Mouse (Mus musculus): ENCODE measurements around the gene Pitpnb. TPM values are rescaled to one million over a fixed set of nuclear protein-coding genes. Genes with fewer than 3 reads are reported as not detected.

Gene Pitpnb
- polyA plus RNA-seq, 1 experiment from 2014 or later = 81.0 TPM

- Histone ChIP-seq H3K4me3 (ENCODE audit: low read depth, low read length) (no peak overlapping the region), H3K9ac (ENCODE audit: low read depth, low read length) (no peak overlapping the region), H3K4me1 (replicated peaks; ENCODE audit: control insufficient read depth, insufficient read depth, low read length) (no peaks in the 10 kb centered on the region; the same call in 1 of the 2 replicates), H3K27ac (ENCODE audit: low read depth, low read length) (no peak overlapping the region), H3K9me3 (ENCODE audit: control insufficient read depth, low read length) (no peaks in the 10 kb centered on the region), H3K27me3 (replicated peaks; ENCODE audit: control insufficient read depth, insufficient read depth, low read length) (no peaks in the 10 kb centered on the region), H3K36me3 (ENCODE audit: control insufficient read depth, insufficient read depth, low read length) (peaks cover 27% of the 10 kb centered on the region), H3K4me2 (no peak overlapping the region)
- 83% methylated on average over 7 of the region's 7 CpGs for WGBS
- no peak for DNase-seq (ENCODE audit: low spot score)
- no peak for ATAC-seq (replicated peaks; ENCODE audit: low FRiP score)
Observed at GRCm38 (mm10) chr5:111361846-111362245, 31.3 kb downstream of the Pitpnb start.

- Histone ChIP-seq H3K9me3 (ENCODE audit: control insufficient read depth, low read length) (no peaks in the 10 kb centered on the region), H3K4me3 (ENCODE audit: low read depth, low read length) (no peak overlapping the region), H3K9ac (ENCODE audit: low read depth, low read length) (no peak overlapping the region), H3K4me1 (replicated peaks; ENCODE audit: control insufficient read depth, insufficient read depth, low read length) (no peaks in the 10 kb centered on the region; the same call in 1 of the 2 replicates), H3K36me3 (ENCODE audit: control insufficient read depth, insufficient read depth, low read length) (peaks cover 24% of the 10 kb centered on the region; the same call in 1 of the 2 replicates), H3K27me3 (replicated peaks; ENCODE audit: control insufficient read depth, insufficient read depth, low read length) (no peaks in the 10 kb centered on the region), H3K4me2 (no peak overlapping the region), H3K27ac (ENCODE audit: low read depth, low read length) (no peak overlapping the region)
- DNase-seq (ENCODE audit: low spot score) = no peak
- no peak for ATAC-seq (replicated peaks; ENCODE audit: low FRiP score)
- WGBS = 78% methylated on average over 6 of the region's 6 CpGs
Observed at GRCm38 (mm10) chr5:111363446-111364062, 33.0 kb downstream of the Pitpnb start.

- Histone ChIP-seq H3K9me3 (ENCODE audit: control insufficient read depth, low read length) (no peaks in the 10 kb centered on the region), H3K4me2 (no peak overlapping the region), H3K9ac (ENCODE audit: low read depth, low read length) (no peak overlapping the region), H3K27me3 (replicated peaks; ENCODE audit: control insufficient read depth, insufficient read depth, low read length) (no peaks in the 10 kb centered on the region), H3K27ac (ENCODE audit: low read depth, low read length) (no peak overlapping the region), H3K36me3 (ENCODE audit: control insufficient read depth, insufficient read depth, low read length) (peaks cover 23% of the 10 kb centered on the region; the same call in 1 of the 2 replicates), H3K4me1 (replicated peaks; ENCODE audit: control insufficient read depth, insufficient read depth, low read length) (no peaks in the 10 kb centered on the region), H3K4me3 (ENCODE audit: low read depth, low read length) (no peak overlapping the region)
- DNase-seq (ENCODE audit: low spot score) (no peak), ATAC-seq (replicated peaks; ENCODE audit: low FRiP score) (no peak)
- WGBS = 49% methylated on average over 3 of the region's 3 CpGs
Observed at GRCm38 (mm10) chr5:111364533-111364932, 34.0 kb downstream of the Pitpnb start.

- ATAC-seq (replicated peaks; ENCODE audit: low FRiP score) (no peak), DNase-seq (ENCODE audit: low spot score) (no peak)
- Histone ChIP-seq H3K9ac (ENCODE audit: low read depth, low read length) (no peak overlapping the region), H3K36me3 (ENCODE audit: control insufficient read depth, insufficient read depth, low read length) (peaks cover 20% of the 10 kb centered on the region; the same call in 1 of the 2 replicates), H3K27me3 (replicated peaks; ENCODE audit: control insufficient read depth, insufficient read depth, low read length) (no peaks in the 10 kb centered on the region), H3K4me1 (replicated peaks; ENCODE audit: control insufficient read depth, insufficient read depth, low read length) (no peaks in the 10 kb centered on the region), H3K9me3 (ENCODE audit: control insufficient read depth, low read length) (no peaks in the 10 kb centered on the region), H3K27ac (ENCODE audit: low read depth, low read length) (no peak overlapping the region), H3K4me2 (no peak overlapping the region), H3K4me3 (ENCODE audit: low read depth, low read length) (no peak overlapping the region)
- WGBS = 87% methylated on average over 5 of the region's 5 CpGs
Observed at GRCm38 (mm10) chr5:111366140-111366539, 35.6 kb downstream of the Pitpnb start.

GRCm38 (mm10) chr5:111367937-111368517, 37.5 kb downstream of the Pitpnb start:
- H3K9me3 ChIP-seq (ENCODE audit: control insufficient read depth, low read length) = no peaks in the 10 kb centered on the region
- no peak overlapping the region for H3K9ac ChIP-seq (ENCODE audit: low read depth, low read length)
- ATAC-seq (replicated peaks; ENCODE audit: low FRiP score) = no peak
- peaks cover 25% of the 10 kb centered on the region; the same call in 1 of the 2 replicates for H3K36me3 ChIP-seq (ENCODE audit: control insufficient read depth, insufficient read depth, low read length)
- H3K27me3 ChIP-seq (replicated peaks; ENCODE audit: control insufficient read depth, insufficient read depth, low read length) = no peaks in the 10 kb centered on the region
- H3K27ac ChIP-seq (ENCODE audit: low read depth, low read length) = no peak overlapping the region
- no peak overlapping the region for H3K4me3 ChIP-seq (ENCODE audit: low read depth, low read length)
- H3K4me1 ChIP-seq (replicated peaks; ENCODE audit: control insufficient read depth, insufficient read depth, low read length) = no peaks in the 10 kb centered on the region
- WGBS = 93% methylated on average over 11 of the region's 11 CpGs
- H3K4me2 ChIP-seq = no peak overlapping the region
- DNase-seq (ENCODE audit: low spot score) = no peak

GRCm38 (mm10) chr5:111368576-111368975, 38.0 kb downstream of the Pitpnb start:
- Histone ChIP-seq H3K4me1 (replicated peaks; ENCODE audit: control insufficient read depth, insufficient read depth, low read length) (no peaks in the 10 kb centered on the region), H3K27me3 (replicated peaks; ENCODE audit: control insufficient read depth, insufficient read depth, low read length) (no peaks in the 10 kb centered on the region), H3K9ac (ENCODE audit: low read depth, low read length) (no peak overlapping the region), H3K9me3 (ENCODE audit: control insufficient read depth, low read length) (no peaks in the 10 kb centered on the region), H3K4me3 (ENCODE audit: low read depth, low read length) (no peak overlapping the region), H3K36me3 (ENCODE audit: control insufficient read depth, insufficient read depth, low read length) (peaks cover 29% of the 10 kb centered on the region; the same call in 1 of the 2 replicates), H3K4me2 (no peak overlapping the region), H3K27ac (ENCODE audit: low read depth, low read length) (no peak overlapping the region)
- ATAC-seq (replicated peaks; ENCODE audit: low FRiP score) (no peak), DNase-seq (ENCODE audit: low spot score) (no peak)
- WGBS = 93% methylated on average over 5 of the region's 5 CpGs

- Histone ChIP-seq H3K36me3 (ENCODE audit: control insufficient read depth, insufficient read depth, low read length) (peaks cover 36% of the 10 kb centered on the region), H3K4me1 (replicated peaks; ENCODE audit: control insufficient read depth, insufficient read depth, low read length) (0 out of 2 replicates have a peak, but pooled peaks cover 2% of the 10 kb centered on the region), H3K27me3 (replicated peaks; ENCODE audit: control insufficient read depth, insufficient read depth, low read length) (no peaks in the 10 kb centered on the region), H3K4me3 (ENCODE audit: low read depth, low read length) (no peak overlapping the region), H3K9ac (ENCODE audit: low read depth, low read length) (no peak overlapping the region), H3K27ac (ENCODE audit: low read depth, low read length) (no peak overlapping the region), H3K9me3 (ENCODE audit: control insufficient read depth, low read length) (no peaks in the 10 kb centered on the region), H3K4me2 (no peak overlapping the region)
- DNase-seq (ENCODE audit: low spot score) = no peak
- WGBS = 93% methylated on average over 4 of the region's 4 CpGs
- ATAC-seq (replicated peaks; ENCODE audit: low FRiP score) = no peak
Observed at GRCm38 (mm10) chr5:111375616-111376015, 45.1 kb downstream of the Pitpnb start.

GRCm38 (mm10) chr5:111376276-111377020, 45.9 kb downstream of the Pitpnb start:
- WGBS = 96% methylated on average over 24 of the region's 24 CpGs
- H3K27ac ChIP-seq (ENCODE audit: low read depth, low read length) = no peak overlapping the region
- no peak overlapping the region for H3K4me2 ChIP-seq
- no peaks in the 10 kb centered on the region for H3K9me3 ChIP-seq (ENCODE audit: control insufficient read depth, low read length)
- peaks cover 40% of the 10 kb centered on the region for H3K36me3 ChIP-seq (ENCODE audit: control insufficient read depth, insufficient read depth, low read length)
- no peak overlapping the region for H3K4me3 ChIP-seq (ENCODE audit: low read depth, low read length)
- DNase-seq (ENCODE audit: low spot score) = no peak
- H3K9ac ChIP-seq (ENCODE audit: low read depth, low read length) = no peak overlapping the region
- ATAC-seq (replicated peaks; ENCODE audit: low FRiP score) = no peak
- 0 out of 2 replicates have a peak, but pooled peaks cover 2% of the 10 kb centered on the region for H3K4me1 ChIP-seq (replicated peaks; ENCODE audit: control insufficient read depth, insufficient read depth, low read length)
- no peaks in the 10 kb centered on the region for H3K27me3 ChIP-seq (replicated peaks; ENCODE audit: control insufficient read depth, insufficient read depth, low read length)

All from liver, embryonic 11.5 days (tissue).